Mouse (Mus musculus) kidney, postnatal 0 days (tissue): ENCODE data around the gene Tsacc. TPM values are rescaled to one million over a fixed set of nuclear protein-coding genes. Genes with fewer than 3 reads are reported as not detected.

Experiments
- ATAC-seq: fragments of 200-750 bp; cut with Nextera tagmentation; replicated peaks from 2 replicates; pipeline ENCODE4 v1.8.0; 2017; ENCODE audit warnings: low read depth, moderate number of reproducible peaks, moderate TSS enrichment, moderate library complexity; ENCODE audit not compliant: low FRiP score
- DNase-seq: peaks from one replicate; pipeline ENCODE4 v3.0.0-alpha.2; 2016; ENCODE audit warnings: low spot score
- H3K27ac ChIP-seq: fragments of 300-500 bp; sonication (generic); 2 replicates; pipeline ENCODE4 v1.5.1; 2014; ENCODE audit warnings: mild to moderate bottlenecking
- H3K27me3 ChIP-seq: fragments of 300-500 bp; sonication (generic); 2 replicates; pipeline ENCODE4 v1.6.1; 2014; ENCODE audit warnings: low read length, mixed read lengths; ENCODE audit not compliant: insufficient read depth
- H3K36me3 ChIP-seq: fragments of 300-500 bp; sonication (generic); 2 replicates; pipeline ENCODE4 v1.6.1; 2014; ENCODE audit warnings: low read length, mixed read lengths; ENCODE audit not compliant: insufficient read depth
- H3K4me1 ChIP-seq: fragments of 300-500 bp; sonication (generic); replicated peaks from 2 replicates; pipeline ENCODE4 v1.6.1; 2014; ENCODE audit warnings: antibody characterized with exemption, low read length, mixed read lengths; ENCODE audit not compliant: insufficient read depth
- H3K4me2 ChIP-seq: fragments of 300-500 bp; sonication (generic); 2 replicates; pipeline ENCODE4 v1.6.1; 2014; ENCODE audit warnings: mild to moderate bottlenecking, low read length, moderate library complexity, mixed read lengths
- H3K4me3 ChIP-seq: fragments of 300-500 bp; sonication (generic); replicated peaks from 2 replicates; pipeline ENCODE4 v1.5.1; 2014; ENCODE audit warnings: low read depth, low read length
- H3K9ac ChIP-seq: fragments of 300-500 bp; sonication (generic); 2 replicates; pipeline ENCODE4 v1.6.1; 2014; ENCODE audit warnings: low read depth, low read length
- H3K9me3 ChIP-seq: fragments of 300-500 bp; sonication (generic); replicated peaks from 2 replicates; pipeline ENCODE4 v1.6.1; 2016; ENCODE audit warnings: low read length, inconsistent platforms, mixed read lengths
- CTCF ChIP-seq: IDR thresholded peaks from 2 replicates; pipeline ENCODE4 v1.5.1; 2016; ENCODE audit warnings: antibody characterized with exemption, low read depth, mild to moderate bottlenecking, moderate library complexity
- WGBS: fragments of 180-500 bp; shearing (Covaris S2); extraction: QIAGEN DNeasy Blood & Tissue Kit; methylation state at CpG from one replicate; pipeline ENCODE4 v1.1.7; 2014; 5-methylcytosine and 5-hydroxymethylcytosine counted together
- polyA plus RNA-seq: library from polyadenylated mRNA; unstranded; fragments of >200 nt; fragmentation: Nextera tagmentation; extraction: Ambion mirVana; gene quantifications from 2 replicates; pipeline ENCODE4 v1.2.1, GENCODE M21; 2015

The Tsacc gene
- polyA plus RNA-seq, 1 experiment from 2014 or later, result 13.8 TPM

GRCm38 (mm10) chr3:88248406-88248805 lies 48.4 kb downstream of the Tsacc start:
- Histone ChIP-seq H3K9ac (no peak overlapping the region), H3K27me3 (peaks cover 1% of the 10 kb centered on the region; the same call in 1 of the 2 replicates), H3K9me3 (no peaks in the 10 kb centered on the region), H3K4me3 (no peak overlapping the region), H3K4me1 (no peaks in the 10 kb centered on the region), H3K27ac (no peak overlapping the region), H3K4me2 (no peak overlapping the region), H3K36me3 (no peaks in the 10 kb centered on the region)
- DNase-seq (no peak), ATAC-seq (no peak)
- 67% methylated on average over 11 of the region's 11 CpGs for WGBS
- TF ChIP-seq CTCF, result no peak

GRCm38 (mm10) chr3:88247666-88248065 lies 49.1 kb downstream of the Tsacc start:
- Histone ChIP-seq H3K27ac (no peak overlapping the region), H3K9me3 (no peaks in the 10 kb centered on the region), H3K4me2 (no peak overlapping the region), H3K4me3 (no peak overlapping the region), H3K4me1 (no peaks in the 10 kb centered on the region), H3K36me3 (no peaks in the 10 kb centered on the region), H3K27me3 (peaks cover 5% of the 10 kb centered on the region; the same call in 1 of the 2 replicates), H3K9ac (no peak overlapping the region)
- WGBS, result 47% methylated on average over 9 of the region's 9 CpGs
- no peak for TF ChIP-seq CTCF
- no peak for DNase-seq
- no peak for ATAC-seq

- Histone ChIP-seq H3K36me3 (no peaks in the 10 kb centered on the region), H3K4me1 (no peaks in the 10 kb centered on the region), H3K27ac (no peak overlapping the region), H3K27me3 (peaks cover 20% of the 10 kb centered on the region; the same call in 1 of the 2 replicates), H3K9me3 (no peaks in the 10 kb centered on the region), H3K9ac (no peak overlapping the region), H3K4me2 (no peak overlapping the region), H3K4me3 (no peak overlapping the region)
- 17% methylated on average over 13 of the region's 13 CpGs for WGBS
- ATAC-seq (no peak), DNase-seq (peak; percentile 81)
- TF ChIP-seq CTCF, result peak; percentile 90
Observed at GRCm38 (mm10) chr3:88245811-88246210, 51.0 kb downstream of the Tsacc start.

- H3K36me3 ChIP-seq, result no peaks in the 10 kb centered on the region
- no peak overlapping the region for H3K9ac ChIP-seq
- peak; percentile 79 for TF ChIP-seq CTCF
- no peak overlapping the region for H3K27ac ChIP-seq
- H3K4me1 ChIP-seq, result no peaks in the 10 kb centered on the region
- no peaks in the 10 kb centered on the region for H3K9me3 ChIP-seq
- no peak overlapping the region for H3K4me3 ChIP-seq
- ATAC-seq, result no peak
- DNase-seq, result peak; percentile 61
- no peak overlapping the region for H3K4me2 ChIP-seq
- WGBS, result 0% methylated on average over 2 of the region's 2 CpGs
- H3K27me3 ChIP-seq, result peaks cover 38% of the 10 kb centered on the region
Observed at GRCm38 (mm10) chr3:88244071-88244470, 52.7 kb downstream of the Tsacc start.

GRCm38 (mm10) chr3:88242531-88242930 lies 54.3 kb downstream of the Tsacc start:
- no peak overlapping the region for H3K4me2 ChIP-seq
- WGBS, result 2% methylated on average over 13 of the region's 13 CpGs
- H3K4me3 ChIP-seq, result no peak overlapping the region
- H3K9ac ChIP-seq, result 0 out of 2 replicates have a peak overlapping the region, but pooled peaks have one; percentile 13
- no peak overlapping the region for H3K27ac ChIP-seq
- ATAC-seq (no peak; the same call in 1 of the 2 replicates), DNase-seq (peak; percentile 82)
- H3K27me3 ChIP-seq, result peaks cover 45% of the 10 kb centered on the region
- peak; percentile 88 for TF ChIP-seq CTCF
- no peaks in the 10 kb centered on the region for H3K36me3 ChIP-seq
- H3K4me1 ChIP-seq, result no peaks in the 10 kb centered on the region
- H3K9me3 ChIP-seq, result no peaks in the 10 kb centered on the region

- H3K4me2 ChIP-seq, result peak overlapping the region; percentile 25; the same call in 1 of the 2 replicates
- no peaks in the 10 kb centered on the region for H3K4me1 ChIP-seq
- no peaks in the 10 kb centered on the region for H3K9me3 ChIP-seq
- no peak for ATAC-seq
- peak overlapping the region; percentile 13; the same call in 1 of the 2 replicates for H3K4me3 ChIP-seq
- TF ChIP-seq CTCF, result no peak
- H3K36me3 ChIP-seq, result no peaks in the 10 kb centered on the region
- 3% methylated on average over 48 of the region's 48 CpGs for WGBS
- H3K9ac ChIP-seq, result no peak overlapping the region
- DNase-seq, result no peak
- H3K27me3 ChIP-seq, result peaks cover 45% of the 10 kb centered on the region
- no peak overlapping the region for H3K27ac ChIP-seq
Observed at GRCm38 (mm10) chr3:88241045-88241786, 55.6 kb downstream of the Tsacc start.
